Mouse (Mus musculus) testis, adult 2 months (tissue): ENCODE results near the gene Copz1. TPM values are rescaled to one million over a fixed set of nuclear protein-coding genes. Genes with fewer than 3 reads are reported as not detected.

Source experiments
- H3K27ac ChIP-seq: fragments of 200-500 bp; 2 replicates; pipeline ENCODE4 v1.5.1; 2012; ENCODE audit warnings: low read depth, low read length; ENCODE audit not compliant: control insufficient read depth, insufficient read depth
- H3K27me3 ChIP-seq: fragments of 200-500 bp; 2 replicates; pipeline ENCODE4 v1.6.1; 2012; ENCODE audit warnings: mild to moderate bottlenecking, low read length, moderate library complexity; ENCODE audit not compliant: control insufficient read depth, insufficient read depth
- H3K36me3 ChIP-seq: fragments of 200-500 bp; 2 replicates; pipeline ENCODE4 v1.6.1; 2012; ENCODE audit warnings: mild to moderate bottlenecking, low read length; ENCODE audit not compliant: control insufficient read depth, insufficient read depth
- H3K4me1 ChIP-seq: fragments of 200-500 bp; 2 replicates; pipeline ENCODE4 v1.6.1; 2012; ENCODE audit warnings: low read length; ENCODE audit not compliant: control insufficient read depth, insufficient read depth
- H3K4me3 ChIP-seq: fragments of 200-500 bp; 2 replicates; pipeline ENCODE4 v1.5.1; 2012; ENCODE audit warnings: low read depth, mild to moderate bottlenecking, low read length, moderate library complexity, mixed read lengths; ENCODE audit not compliant: control insufficient read depth
- CTCF ChIP-seq: fragments of 200-500 bp; IDR thresholded peaks from 2 replicates; pipeline ENCODE4 v1.5.1; 2012; ENCODE audit warnings: low read depth, mild to moderate bottlenecking, inconsistent platforms, low read length, moderate library complexity; ENCODE audit not compliant: control insufficient read depth, insufficient read depth, insufficient replicate concordance
- POLR2A ChIP-seq: fragments of 200-500 bp; IDR thresholded peaks from 2 replicates; pipeline ENCODE4 v1.6.1; 2012; ENCODE audit warnings: low read depth, mild to moderate bottlenecking, inconsistent platforms, low read length, moderate library complexity; ENCODE audit not compliant: control insufficient read depth
- polyA plus RNA-seq: library from polyadenylated mRNA; depleted of rRNA; stranded (reverse); fragments of >200 nt; gene quantifications from 2 replicates; pipeline ENCODE4 v1.2.3, GENCODE M21; 2012

Copz1 gene
- polyA plus RNA-seq, 1 experiment: 56.8 TPM

DNA sequence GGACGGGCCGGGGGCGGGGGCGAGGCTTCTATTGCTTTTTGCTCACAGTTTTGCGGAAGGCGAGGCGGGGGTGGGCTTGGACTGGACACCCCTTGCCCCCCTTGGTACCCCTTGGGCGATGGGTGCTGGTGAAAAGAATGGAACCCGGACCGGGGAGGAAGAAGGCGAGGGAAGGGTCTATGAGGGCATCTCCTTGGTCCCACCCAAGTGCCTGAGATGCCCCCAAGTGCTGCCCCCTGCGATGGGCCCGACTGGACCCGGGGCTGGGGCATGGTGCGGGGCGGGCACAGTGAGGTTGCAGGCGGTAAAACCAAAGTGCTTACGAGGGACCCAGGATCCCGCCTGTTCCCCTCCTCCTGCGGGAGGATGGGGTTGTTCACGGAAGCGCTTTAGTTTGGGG lies 41.7 kb downstream of the Copz1 start:
- no peaks in the 10 kb centered on the region for H3K27me3 ChIP-seq
- TF ChIP-seq CTCF (no peak), POLR2A (no peak)
- H3K27ac ChIP-seq: no peak overlapping the region
- H3K36me3 ChIP-seq: peaks cover 1% of the 10 kb centered on the region; the same call in 1 of the 2 replicates
- H3K4me1 ChIP-seq: peaks cover 15% of the 10 kb centered on the region
- no peak overlapping the region; the same call in 1 of the 2 replicates for H3K4me3 ChIP-seq

DNA sequence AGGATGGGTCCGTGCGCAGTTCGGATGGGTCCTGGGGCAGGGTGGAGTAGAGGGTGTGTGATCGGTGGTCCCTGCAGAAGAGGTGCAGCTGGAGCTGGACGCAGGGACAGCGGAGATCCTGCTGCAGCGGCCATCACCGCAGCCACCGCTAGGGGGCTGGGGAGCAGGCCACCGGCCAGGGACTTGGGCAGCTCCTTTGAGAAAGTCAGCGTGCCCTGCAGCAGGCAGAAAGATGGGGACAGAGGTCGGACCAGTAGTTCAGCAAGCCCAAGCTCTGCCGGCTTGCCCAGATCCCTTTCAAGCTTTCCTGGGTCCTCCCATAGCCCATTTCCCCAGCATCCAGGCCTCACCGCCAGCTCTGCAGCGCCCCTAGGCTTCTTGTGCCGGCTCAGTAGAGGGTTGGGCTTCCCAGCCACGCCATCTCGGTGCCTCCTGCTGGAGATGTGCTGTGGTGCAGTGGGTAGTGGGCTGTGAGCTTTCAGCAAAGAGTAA lies 42.5 kb downstream of the Copz1 start:
- TF ChIP-seq POLR2A (0 out of 2 replicates have a peak, but pooled peaks have one; percentile 13), CTCF (peak; percentile 82)
- no peaks in the 10 kb centered on the region for H3K27me3 ChIP-seq
- peaks cover 3% of the 10 kb centered on the region for H3K36me3 ChIP-seq
- peak overlapping the region; percentile 60 for H3K27ac ChIP-seq
- H3K4me1 ChIP-seq: peaks cover 15% of the 10 kb centered on the region
- peak overlapping the region; percentile 34; the same call in 1 of the 2 replicates for H3K4me3 ChIP-seq

DNA sequence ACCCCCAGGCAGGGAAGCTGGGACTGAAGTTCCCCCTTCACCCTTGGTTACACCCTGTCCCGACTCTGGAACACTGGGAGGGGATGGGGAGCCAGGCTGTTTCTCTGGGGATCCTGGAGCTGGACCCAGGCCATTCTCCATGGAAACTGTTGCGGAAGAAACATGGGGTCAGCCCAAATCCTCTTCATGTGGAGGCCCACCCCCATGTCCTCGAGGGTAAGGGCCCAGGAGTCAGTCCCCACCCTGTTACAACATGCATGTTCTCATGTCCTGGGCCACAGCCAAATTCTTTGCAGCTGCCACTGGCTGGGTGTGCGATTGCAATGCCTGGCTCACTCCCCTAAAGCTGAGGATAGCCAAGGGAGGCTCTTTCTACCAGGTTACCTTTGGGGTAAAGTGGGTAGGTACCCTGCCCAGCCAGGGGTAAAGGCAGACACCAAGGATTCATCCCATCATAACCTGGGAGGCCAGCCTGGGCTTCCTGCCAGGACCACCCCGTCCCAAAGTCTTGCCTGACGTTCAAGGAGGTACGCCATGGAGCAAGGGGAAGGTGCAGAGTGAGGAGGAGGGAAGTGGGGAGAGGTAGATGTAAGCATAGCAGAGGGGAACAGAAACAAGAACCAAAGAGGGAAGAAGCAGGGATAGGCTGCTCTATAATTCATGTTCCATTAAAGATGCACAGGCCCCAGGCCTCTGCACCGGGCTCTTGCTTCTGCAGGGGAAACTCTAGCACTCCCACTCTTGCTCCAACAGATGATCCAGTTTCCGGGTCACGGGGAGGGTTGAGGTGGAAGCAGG lies 43.7 kb downstream of the Copz1 start:
- TF ChIP-seq CTCF: no peak
- TF ChIP-seq POLR2A: no peak
- H3K36me3 ChIP-seq: peaks cover 3% of the 10 kb centered on the region
- peaks cover 15% of the 10 kb centered on the region for H3K4me1 ChIP-seq
- H3K4me3 ChIP-seq: no peak overlapping the region
- peak overlapping the region; percentile 44; the same call in 1 of the 2 replicates for H3K27ac ChIP-seq
- H3K27me3 ChIP-seq: no peaks in the 10 kb centered on the region

DNA sequence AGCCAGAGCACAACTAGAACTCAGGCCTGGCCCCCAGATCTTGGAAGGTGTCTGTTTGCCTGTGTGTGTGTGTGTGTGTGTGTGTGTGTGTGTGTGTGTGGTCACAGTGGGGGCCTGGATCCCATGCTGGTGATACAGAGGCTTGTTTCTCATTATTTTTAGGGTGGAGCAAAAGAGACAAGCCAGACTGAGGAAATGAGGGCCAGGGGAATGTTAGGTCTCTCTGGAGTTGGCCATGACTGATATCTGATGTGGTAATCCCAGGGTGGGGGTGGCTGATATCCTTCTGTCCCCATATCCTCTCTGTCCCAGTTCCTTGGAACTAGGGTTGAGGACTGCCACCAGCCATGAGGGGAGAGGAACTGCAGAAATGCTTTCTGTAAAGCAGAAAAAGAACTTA lies 44.6 kb downstream of the Copz1 start:
- Histone ChIP-seq H3K27me3 (no peaks in the 10 kb centered on the region), H3K36me3 (peaks cover 3% of the 10 kb centered on the region), H3K4me1 (peaks cover 15% of the 10 kb centered on the region), H3K27ac (no peak overlapping the region), H3K4me3 (no peak overlapping the region)
- TF ChIP-seq CTCF: no peak
- TF ChIP-seq POLR2A: no peak

DNA sequence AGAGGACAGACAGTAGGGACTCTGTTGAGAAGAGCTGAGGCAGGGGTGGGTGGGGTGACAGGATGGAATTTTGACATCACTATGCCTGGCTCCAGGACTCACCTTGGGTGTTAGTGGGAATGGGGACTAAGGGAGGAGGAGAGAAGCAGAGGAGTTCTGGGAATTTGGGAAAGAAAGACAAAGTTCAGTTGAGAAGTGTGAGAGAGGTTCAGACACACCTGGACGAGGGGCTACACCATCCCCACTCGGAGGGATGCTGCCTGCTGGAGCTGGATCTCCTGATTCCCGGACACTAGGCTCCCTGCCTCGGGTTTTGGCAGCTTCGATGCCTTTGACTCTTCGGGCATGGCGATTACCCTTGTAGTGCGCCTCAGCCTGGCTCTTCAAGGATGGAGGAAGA lies 45.2 kb downstream of the Copz1 start:
- Histone ChIP-seq H3K4me1 (peaks cover 19% of the 10 kb centered on the region), H3K36me3 (peaks cover 3% of the 10 kb centered on the region)

DNA sequence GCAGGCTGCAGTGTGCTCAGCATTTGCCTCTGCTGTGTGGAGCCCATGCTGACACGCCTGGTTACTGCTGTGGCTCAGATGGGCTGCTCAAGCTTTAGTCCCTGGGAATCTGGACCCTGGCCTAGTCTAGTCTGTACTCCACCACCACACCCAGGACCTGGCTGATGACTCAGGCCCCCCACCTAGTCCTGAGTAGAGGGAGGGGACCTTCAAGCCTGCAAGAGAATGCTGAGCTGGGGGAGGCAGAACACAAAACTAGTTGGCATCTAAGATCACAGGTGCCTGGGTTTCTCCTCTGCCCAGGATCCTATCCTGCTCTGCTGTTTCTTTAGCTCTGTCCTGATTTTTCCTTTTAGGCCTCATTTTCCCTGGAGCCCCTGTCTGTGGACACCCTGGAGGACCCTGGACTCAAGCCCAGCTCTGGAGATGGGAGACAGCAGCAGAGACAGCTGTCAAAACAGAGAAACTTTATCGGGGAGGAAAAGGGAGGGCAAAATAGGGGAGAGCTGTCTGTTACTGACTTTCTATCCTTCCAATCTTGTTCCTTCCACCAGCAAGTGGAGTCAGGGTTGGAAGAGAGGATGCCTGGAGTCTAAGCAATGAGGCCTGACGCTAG lies 45.8 kb downstream of the Copz1 start:
- Histone ChIP-seq H3K36me3 (peaks cover 3% of the 10 kb centered on the region), H3K27me3 (no peaks in the 10 kb centered on the region), H3K27ac (no peak overlapping the region), H3K4me3 (no peak overlapping the region), H3K4me1 (peaks cover 19% of the 10 kb centered on the region)
- no peak for TF ChIP-seq POLR2A
- no peak for TF ChIP-seq CTCF

More for the DNA sequence above, 45.2 kb downstream of the Copz1 start:
- Histone ChIP-seq H3K4me3 (no peak overlapping the region), H3K27me3 (no peaks in the 10 kb centered on the region), H3K27ac (no peak overlapping the region)
- TF ChIP-seq POLR2A: no peak
- TF ChIP-seq CTCF: no peak

DNA sequence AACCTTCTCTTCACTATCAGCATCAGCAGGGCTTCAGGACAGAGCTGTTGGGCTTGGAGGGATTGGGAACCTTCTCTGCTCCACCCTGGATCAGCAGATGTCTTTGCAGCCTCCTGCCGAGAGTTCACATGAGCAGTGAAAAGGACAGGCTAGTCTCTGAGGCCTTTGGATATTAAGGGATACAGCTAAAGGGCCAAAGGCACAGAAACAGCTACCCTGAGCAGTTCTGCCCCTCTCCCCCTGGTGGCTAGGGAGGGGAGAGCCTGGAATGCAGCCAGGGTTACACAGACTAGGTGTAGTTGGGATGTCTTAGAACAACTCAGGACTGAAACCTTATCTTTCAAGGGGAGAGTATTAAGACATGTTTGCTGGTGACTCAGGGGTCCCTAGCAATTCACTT lies 48.6 kb downstream of the Copz1 start:
- Histone ChIP-seq H3K4me1 (peaks cover 13% of the 10 kb centered on the region), H3K27ac (no peak overlapping the region), H3K4me3 (no peak overlapping the region), H3K27me3 (no peaks in the 10 kb centered on the region), H3K36me3 (peaks cover 3% of the 10 kb centered on the region)
- TF ChIP-seq POLR2A (no peak), CTCF (peak; percentile 25; the same call in 1 of the 2 replicates)
